Mouse (Mus musculus) lung, postnatal 36 days (tissue): Measurements from ENCODE around the gene Gcnt3.
A peak's percentile ranks its signal among the peaks of the same experiment; 100 is the strongest.

Experiments
- DNase-seq: peaks from one replicate; pipeline ENCODE4 v3.0.0; 2022; ENCODE audit warnings: mixed read lengths

Gene Gcnt3

GRCm38 (mm10) chr9:69994547-69994946 is 43.3 kb downstream of the Gcnt3 start:
- DNase-seq, result no peak

GRCm38 (mm10) chr9:69993479-69993878 is 44.4 kb downstream of the Gcnt3 start:
- DNase-seq, result no peak

- peak; percentile 27 for DNase-seq
Measured at GRCm38 (mm10) chr9:69992841-69993277, 45.0 kb downstream of the Gcnt3 start.

- DNase-seq, result no peak
Measured at GRCm38 (mm10) chr9:69990346-69990745, 47.5 kb downstream of the Gcnt3 start.

GRCm38 (mm10) chr9:69989303-69990121 is 48.4 kb downstream of the Gcnt3 start, which contains the start of gene Bnip2:
Gene Bnip2, plus strand, starts transcription at chr9:69989466.
- peak; percentile 97 for DNase-seq

GRCm38 (mm10) chr9:69988706-69989302 is 49.1 kb downstream of the Gcnt3 start:
- no peak for DNase-seq

GRCm38 (mm10) chr9:69987579-69987978 is 50.3 kb downstream of the Gcnt3 start:
- peak; percentile 78 for DNase-seq

GRCm38 (mm10) chr9:69986571-69986970 is 51.3 kb downstream of the Gcnt3 start:
- no peak for DNase-seq

- DNase-seq, result no peak
Measured at GRCm38 (mm10) chr9:69986063-69986462, 51.8 kb downstream of the Gcnt3 start.

GRCm38 (mm10) chr9:69985526-69985925 is 52.4 kb downstream of the Gcnt3 start:
- no peak for DNase-seq
